Mouse (Mus musculus) granulocyte monocyte progenitor cell, adult 5-6 weeks (primary cell): ENCODE results near the gene Zfp750. TPM values are rescaled to one million over a fixed set of nuclear protein-coding genes. Genes with fewer than 3 reads are reported as not detected.

ENCODE experiments used
- ATAC-seq: replicated peaks from 2 replicates; pipeline ENCODE4 v1.8.0; 2016; ENCODE audit warnings: mild to moderate bottlenecking, moderate TSS enrichment, inconsistent platforms; ENCODE audit not compliant: poor library complexity, severe bottlenecking
- total RNA-seq, 2 experiments: library from RNA; stranded (forward) in 1 of 2; stranded (reverse) in 1 of 2; fragments of 200-712, 200-1000 nt in 1 of 2; fragments of >200 nt in 1 of 2; fragmentation: Nextera tagmentation in 1 of 2; gene quantifications; 2 replicates each; pipeline ENCODE4 v1.2.3; 2014 to 2017

Gene Zfp750
- total RNA-seq, 2 experiments from 2014 or later, result 0.21 to 0.52 TPM

DNA sequence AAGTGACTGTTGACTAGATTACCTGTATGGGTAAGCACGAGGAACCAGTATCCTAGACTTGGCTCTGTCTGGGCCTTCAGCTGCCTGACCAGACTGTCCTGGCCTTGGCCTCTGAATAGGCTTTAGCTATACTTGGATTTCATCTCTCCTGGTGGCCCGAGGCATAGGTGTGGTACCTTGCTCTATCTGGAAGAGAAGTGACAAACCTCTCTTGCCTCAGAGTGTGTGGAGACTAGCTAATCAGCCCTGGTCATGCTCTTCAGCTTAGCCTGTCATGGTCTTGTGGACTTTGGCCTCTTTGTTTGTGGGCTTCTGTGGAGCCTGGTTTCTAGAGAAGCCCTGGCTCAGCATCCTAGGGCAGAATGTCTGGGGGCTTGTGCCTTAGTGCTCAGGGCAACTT lies 38.0 kb downstream of the Zfp750 start:
- ATAC-seq, result no peak

DNA sequence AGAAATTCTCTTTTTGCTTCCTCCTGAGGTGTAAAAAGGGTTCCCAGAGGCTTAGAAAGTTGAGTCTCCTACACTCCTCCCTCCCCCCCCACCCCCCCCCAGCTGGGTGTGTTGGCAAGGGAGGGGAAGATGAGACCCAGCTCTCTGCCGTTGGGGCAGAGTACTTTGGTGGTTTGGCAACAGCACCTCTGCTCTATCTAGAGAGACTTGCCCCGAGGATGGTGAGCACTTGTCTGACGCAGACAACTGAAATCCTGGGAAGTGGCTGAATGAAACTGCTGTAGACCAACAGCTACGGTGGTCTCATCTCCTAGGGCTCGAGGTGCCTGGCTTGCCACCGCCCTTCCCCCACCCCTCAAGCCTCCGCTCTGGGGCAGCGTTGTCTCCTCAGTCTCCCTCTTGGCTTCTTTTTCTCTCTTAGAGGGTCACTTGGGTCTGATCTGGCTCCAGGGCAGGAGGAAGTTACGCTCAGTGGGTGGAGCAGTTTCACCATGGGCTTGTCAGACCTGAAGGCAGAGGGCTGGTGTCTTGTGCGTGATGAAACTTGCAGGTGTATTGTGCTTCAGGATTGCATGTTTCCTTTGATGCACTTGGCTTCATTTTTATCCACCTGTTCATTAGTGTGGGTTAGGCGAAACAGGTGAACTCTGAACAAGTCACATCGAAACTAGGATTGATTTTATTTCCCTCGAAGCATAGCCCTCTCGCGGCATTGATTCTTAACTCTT lies 39.5 kb downstream of the Zfp750 start:
- ATAC-seq, result 0 out of 2 replicates have a peak, but pooled peaks have one; percentile 25

DNA sequence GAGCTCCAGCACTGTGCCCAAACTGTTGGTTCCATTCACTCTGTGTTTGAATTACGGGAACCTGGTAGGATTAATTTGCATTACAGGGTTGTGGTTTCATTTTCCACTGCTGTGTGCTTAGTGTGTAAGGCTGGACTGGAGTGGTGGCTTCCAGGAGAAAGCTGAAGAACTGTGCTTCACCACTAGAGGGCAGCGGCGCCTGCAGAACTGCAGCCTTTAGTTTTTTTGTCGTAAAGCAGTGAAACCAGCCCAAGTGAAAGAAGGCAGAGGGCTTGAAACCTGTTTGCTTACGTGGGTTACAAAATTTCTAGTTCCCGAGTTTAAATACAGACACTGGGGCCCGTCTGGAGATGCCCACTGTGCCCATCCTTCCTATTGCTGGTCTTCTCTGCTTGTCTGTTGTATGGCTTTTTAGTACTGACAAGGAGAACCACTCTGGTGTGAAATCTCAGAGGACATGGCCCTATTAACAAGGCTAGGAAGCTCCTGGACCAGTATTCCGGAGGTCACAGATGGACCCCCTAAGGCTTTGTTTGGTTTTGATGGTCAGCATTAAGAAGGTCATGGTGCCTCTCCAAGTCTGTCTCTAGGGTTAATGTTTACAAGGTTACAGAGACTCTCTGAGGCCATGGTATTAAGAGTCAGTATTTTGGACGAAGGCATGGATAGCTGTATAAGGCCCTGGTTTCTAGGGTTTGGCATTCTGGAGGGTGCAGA lies 43.3 kb downstream of the Zfp750 start:
- ATAC-seq, result peak; percentile 72

DNA sequence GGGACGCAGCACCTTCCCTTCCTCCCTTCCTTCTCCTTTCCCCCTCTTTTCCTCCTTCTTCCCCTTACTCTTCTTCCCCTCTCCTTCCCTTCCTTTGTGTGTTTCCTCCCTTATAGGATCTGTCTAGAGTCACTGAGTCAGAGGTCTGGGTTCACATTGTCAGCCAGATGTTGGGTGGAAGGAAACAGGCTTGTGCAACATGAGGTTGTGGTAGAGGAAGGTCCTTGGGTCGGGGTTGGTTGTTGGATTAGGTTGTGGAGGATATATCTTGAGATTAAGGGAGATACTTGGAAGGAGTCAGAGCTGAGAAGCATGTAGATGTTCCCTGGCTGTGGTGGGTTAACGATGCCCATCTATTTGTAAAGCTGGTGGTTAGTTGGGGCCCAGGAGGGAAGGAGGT lies 44.3 kb downstream of the Zfp750 start:
- peak; percentile 77 for ATAC-seq

DNA sequence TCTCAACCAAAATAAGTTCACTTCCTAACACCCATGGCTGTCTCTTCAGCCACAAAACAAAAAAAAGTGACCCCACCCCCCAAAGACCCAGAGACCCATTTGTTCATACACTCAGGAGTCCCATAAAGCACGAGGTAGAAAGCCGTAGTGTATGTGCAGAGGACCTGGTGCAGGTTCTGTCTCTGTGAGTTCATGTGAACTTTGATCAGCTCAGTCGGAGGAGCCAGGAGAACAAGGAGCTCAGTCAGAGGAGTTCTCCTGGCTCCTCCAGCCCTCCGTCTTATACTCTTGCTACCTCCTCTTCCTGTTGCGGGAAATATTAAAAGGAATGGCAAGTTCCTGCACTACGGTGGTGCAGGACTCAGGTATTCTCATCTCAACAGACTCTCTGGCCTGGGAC lies 51.7 kb downstream of the Zfp750 start:
- no peak for ATAC-seq

Other genes with a start within 250 kb of the Zfp750 start
- 31.3 and 68.7 TPM in 2 replicates for gene Wdr45b, start 164.9 kb downstream of the Zfp750 start, total RNA-seq (2014; fragmentation: Nextera tagmentation)
- gene Wdr45b, start 164.9 kb downstream of the Zfp750 start, total RNA-seq (2017), result 42.4 and 52.4 TPM in 2 replicates
- 0.71 TPM in 1 of 2 replicates, not detected in the other for gene Rab40b, start 131.1 kb downstream of the Zfp750 start, total RNA-seq (2014; fragmentation: Nextera tagmentation)
- gene Rab40b, start 131.1 kb downstream of the Zfp750 start, total RNA-seq (2017), result not detected in 2 replicates
- 6.3 and 8.3 TPM in 2 replicates for gene Fn3krp, start 97.9 kb downstream of the Zfp750 start, total RNA-seq (2014; fragmentation: Nextera tagmentation)
- gene Fn3krp, start 97.9 kb downstream of the Zfp750 start, total RNA-seq (2017), result 9.8 and 12.5 TPM in 2 replicates
- not detected in 2 replicates for gene Fn3k, start 84.4 kb downstream of the Zfp750 start, total RNA-seq (2014; fragmentation: Nextera tagmentation)
- not detected in 2 replicates for gene Fn3k, start 84.4 kb downstream of the Zfp750 start, total RNA-seq (2017)
- 42.4 and 51.1 TPM in 2 replicates for gene Tbcd, start 67.4 kb downstream of the Zfp750 start, total RNA-seq (2014; fragmentation: Nextera tagmentation)
- gene Tbcd, start 67.4 kb downstream of the Zfp750 start, total RNA-seq (2017), result 48.7 and 49.5 TPM in 2 replicates
- gene B3gntl1, start 153.8 kb upstream of the Zfp750 start, total RNA-seq (2014; fragmentation: Nextera tagmentation), result 4.9 and 6.7 TPM in 2 replicates
- 7.5 and 8.9 TPM in 2 replicates for gene B3gntl1, start 153.8 kb upstream of the Zfp750 start, total RNA-seq (2017)
- not detected in 2 replicates for gene Metrnl, start 182.2 kb upstream of the Zfp750 start, total RNA-seq (2014; fragmentation: Nextera tagmentation)
- gene Metrnl, start 182.2 kb upstream of the Zfp750 start, total RNA-seq (2017), result 0.82 and 2.4 TPM in 2 replicates